Mouse (Mus musculus) right cerebral cortex, postnatal 14 days (tissue): ENCODE data around the gene Ltc4s.
A peak's percentile ranks its signal among the peaks of the same experiment; 100 is the strongest.

ENCODE experiments used
- DNase-seq: peaks from one replicate; pipeline ENCODE4 v3.0.0; 2022

The Ltc4s gene

DNA sequence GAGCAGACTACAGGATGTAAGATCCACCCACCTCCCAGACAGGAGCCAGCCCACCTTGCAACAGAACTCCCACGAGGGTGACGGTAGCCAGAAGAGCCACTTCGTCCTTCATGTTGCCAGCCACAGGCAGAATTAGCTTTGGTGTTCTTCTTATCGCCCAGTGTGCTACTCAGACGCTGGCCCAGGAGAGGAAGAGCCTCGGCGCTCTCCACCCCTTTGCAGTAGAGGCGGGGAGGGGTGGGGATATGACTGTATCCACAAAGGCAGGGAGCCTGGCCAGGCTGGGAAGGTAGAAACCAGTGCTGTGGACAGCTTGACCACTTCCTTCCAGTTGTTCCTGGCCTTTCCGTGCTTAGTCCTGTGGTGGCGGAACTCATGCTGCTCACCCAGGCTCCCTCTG, at the start of gene Ltc4s:
Gene Ltc4s (minus strand): TSS at position 293 of the 400 bp plus-strand sequence.
- no peak for DNase-seq

DNA sequence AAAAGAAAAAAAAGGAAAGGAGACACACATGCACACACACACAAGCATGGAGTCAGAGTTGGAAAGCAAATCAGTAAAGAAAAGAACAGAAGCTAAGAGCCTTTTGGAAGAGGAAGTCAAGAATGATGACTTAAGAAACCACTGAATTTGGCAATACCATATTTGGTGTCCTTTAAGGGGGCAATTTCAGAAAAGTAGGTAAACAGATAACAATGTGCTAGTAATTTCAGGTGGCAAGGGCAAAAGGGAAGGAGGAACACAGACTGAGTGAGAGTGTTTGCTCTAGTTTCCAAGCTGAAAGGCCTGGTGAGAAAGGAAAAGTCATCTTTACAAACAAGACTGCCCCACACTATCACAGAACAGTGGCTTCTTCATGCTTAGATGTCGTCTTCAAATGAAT, 48.0 kb upstream of the Ltc4s start:
- DNase-seq = no peak

- DNase-seq = no peak
Measured at GRCm38 (mm10) chr11:50285696-50286095, 47.3 kb upstream of the Ltc4s start.

DNA sequence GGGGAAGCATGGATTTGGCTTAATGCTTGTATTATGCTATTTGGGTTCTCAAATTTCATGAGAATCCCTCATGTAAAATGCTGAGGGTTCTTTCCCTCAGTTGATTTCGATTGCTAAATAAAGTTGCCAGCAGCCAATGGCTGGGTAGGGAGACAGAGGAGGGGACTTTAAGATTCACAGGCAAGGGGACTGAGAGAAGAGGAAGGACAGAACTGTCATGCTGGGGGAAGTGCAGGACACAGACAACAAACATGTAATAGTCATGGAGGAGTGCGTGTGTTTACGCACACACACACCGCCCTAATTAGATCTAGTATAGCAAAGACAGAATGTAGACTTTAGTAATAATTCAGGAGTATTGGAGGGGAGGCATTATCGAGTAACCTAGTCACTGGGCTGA, 46.8 kb upstream of the Ltc4s start:
- DNase-seq = no peak

GRCm38 (mm10) chr11:50280053-50280452, 41.6 kb upstream of the Ltc4s start:
- no peak for DNase-seq

- DNase-seq = no peak
Measured at GRCm38 (mm10) chr11:50279005-50279404, 40.6 kb upstream of the Ltc4s start.

DNA sequence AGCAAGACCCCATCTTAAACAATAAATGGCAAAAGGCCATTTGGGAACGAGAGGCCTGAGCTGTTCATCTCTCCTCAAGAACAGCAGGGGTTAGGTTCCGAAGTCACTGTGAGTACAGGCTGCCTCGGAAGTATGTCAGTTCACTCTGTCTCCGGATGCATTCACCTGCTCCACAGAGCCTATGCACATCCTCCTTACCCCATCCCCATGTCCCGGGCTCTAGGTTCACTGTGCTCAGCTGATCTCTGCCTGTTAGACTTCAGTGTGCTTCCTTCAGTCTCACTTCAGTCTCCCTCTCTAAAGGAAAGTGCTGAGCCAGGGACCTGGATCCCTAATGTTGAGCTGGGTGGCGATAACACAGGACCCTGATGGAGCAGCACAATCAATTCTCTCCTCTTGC, 39.3 kb upstream of the Ltc4s start:
- DNase-seq = no peak

DNA sequence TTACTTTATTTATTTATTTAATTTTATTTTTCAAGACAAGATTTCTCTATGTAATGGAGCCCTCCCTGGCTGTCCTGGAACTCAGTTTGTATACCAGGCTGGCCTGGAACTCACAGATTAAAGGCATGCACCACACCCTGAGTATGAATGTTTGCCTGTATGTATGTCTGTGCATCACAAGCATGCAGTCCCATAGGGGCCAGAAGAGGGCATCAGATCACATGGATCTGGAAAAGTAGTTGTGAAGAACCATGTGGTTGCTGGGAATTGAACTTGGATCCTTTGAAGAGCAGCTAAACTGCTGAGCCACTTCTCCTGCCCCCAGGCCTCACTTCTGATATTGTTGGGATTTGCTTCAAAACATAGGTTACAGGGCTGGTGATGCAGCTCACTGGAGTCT, 38.6 kb upstream of the Ltc4s start:
- DNase-seq = no peak

DNA sequence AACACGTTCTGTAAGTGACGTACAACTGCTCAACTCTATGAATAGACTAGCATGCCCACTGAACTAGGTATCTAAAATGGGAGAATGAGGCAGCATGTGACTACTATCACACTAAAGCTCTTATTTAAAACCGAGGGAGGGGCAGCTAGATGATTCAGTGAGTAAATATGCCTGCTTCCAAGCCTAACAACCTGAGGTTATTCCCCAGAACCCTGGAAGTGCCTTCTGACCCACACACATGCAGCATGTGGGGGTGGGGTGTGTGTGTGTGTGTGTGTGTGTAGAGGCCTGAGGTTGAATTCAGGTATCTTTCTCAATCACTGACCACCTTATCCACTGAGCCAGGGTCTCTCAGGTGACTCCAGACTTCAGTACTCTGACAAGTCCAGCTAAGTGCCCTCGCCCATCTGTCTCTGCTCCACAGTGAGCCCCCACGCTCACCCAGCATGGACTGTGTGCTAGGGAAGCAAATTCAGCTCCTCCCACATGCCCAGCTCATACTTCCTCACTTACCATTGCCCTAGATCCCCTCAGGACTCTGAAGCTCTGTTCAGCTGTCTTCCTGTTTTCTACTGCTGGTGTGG, 37.2 kb upstream of the Ltc4s start:
- DNase-seq = peak; percentile 36

- no peak for DNase-seq
Measured at GRCm38 (mm10) chr11:50275077-50275476, 36.7 kb upstream of the Ltc4s start.

DNA sequence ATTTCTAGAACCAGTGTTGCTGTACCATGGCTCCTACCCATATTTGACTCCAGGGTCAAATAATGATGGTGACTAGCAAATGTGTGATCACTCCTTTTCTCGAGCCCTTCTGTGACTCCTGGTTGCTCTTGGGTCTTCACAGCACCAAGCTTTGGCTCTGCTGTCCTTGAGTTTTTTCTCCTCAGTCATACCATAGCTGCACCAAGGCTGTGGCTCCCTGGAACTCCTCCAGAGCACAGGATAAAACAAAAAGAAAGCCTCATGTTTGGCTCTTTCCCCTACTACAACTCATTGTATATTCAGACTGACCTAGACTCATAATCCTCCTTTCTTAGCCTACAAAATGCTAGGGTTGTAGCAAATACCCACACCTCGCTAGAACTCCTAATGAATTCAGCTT, 34.4 kb upstream of the Ltc4s start:
- no peak for DNase-seq

GRCm38 (mm10) chr11:50269885-50270284, 31.5 kb upstream of the Ltc4s start:
- DNase-seq = no peak

DNA sequence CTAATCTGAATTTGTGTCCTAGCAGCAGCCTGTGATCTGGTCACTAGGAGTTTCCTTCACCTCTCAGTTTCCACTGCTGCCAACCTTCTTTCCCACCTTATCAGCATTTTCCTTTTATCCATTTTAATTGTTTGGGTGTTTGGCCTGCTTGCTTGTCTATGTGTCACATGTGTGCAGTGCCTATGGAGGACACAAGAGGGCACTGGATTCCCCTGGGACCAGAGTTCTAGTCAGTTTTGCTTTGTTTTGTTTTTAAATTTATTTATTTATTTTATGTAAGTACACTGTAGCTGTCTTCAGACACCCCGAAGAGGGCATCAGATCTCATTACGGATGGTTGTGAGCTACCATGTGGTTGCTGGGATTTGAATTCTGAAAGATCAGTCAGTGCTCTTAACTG, 30.7 kb upstream of the Ltc4s start:
- DNase-seq = no peak

- no peak for DNase-seq
Measured at GRCm38 (mm10) chr11:50266997-50267396, 28.6 kb upstream of the Ltc4s start.

DNA sequence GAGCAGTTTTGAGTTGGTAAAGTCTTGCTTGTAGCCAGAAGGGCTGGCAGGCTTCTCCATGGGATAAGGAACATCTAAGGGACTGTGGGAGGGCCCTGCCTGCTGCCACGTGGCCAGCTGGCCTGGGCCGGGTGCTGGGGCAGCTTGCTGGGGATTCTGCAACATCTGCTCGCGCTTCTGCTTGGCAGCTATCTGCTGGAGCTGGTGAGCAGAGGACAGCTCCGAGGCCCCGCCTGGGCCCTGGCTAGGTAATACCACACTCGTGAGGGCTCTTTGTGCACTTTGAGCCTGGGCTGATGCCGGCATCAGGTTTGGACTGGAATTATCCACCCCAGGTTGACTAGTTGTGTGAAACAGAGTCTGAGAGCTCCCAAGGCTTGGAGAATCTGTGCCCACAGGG, 27.5 kb upstream of the Ltc4s start:
- DNase-seq = no peak

DNA sequence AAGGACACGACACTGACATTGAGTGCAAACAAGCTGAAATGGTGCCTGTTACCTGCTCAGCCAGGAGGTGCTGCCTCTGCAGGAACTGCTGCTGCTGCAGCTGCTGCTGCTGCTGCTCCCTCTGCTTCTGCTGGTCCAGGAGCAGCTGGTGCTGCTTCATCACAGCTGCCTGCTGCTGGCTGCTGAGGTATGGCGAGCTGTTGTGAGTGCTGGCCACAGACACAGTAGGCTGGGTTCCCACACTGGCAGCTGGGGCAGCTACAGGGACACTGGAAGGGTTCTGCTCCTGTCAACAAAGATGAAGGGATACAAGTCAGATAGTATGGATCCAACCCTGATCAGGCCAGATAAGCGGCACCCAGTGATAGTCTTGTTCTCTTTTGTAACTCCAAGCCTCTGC, 24.8 kb upstream of the Ltc4s start:
- no peak for DNase-seq

DNA sequence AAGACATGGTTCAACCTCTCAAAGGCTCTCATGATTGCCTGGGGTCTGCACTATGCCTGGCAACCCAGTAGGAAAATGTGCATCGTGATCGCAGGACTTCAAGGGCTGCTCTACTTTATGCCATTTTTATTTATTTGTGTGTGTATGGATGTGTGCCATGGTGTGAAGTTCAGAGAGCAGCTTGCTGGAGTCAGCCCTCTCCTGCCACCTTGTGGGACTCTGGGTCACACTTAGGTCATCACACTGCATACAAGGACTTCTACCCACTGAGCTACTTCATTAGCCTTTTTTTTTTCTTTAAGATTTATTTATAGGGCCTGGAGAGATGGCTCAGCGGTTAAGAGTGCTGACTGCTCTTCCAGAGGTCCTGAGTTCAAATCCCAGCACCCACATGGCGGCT, 23.6 kb upstream of the Ltc4s start:
- DNase-seq = no peak

- no peak for DNase-seq
Measured at GRCm38 (mm10) chr11:50258310-50258709, 19.9 kb upstream of the Ltc4s start.

DNA sequence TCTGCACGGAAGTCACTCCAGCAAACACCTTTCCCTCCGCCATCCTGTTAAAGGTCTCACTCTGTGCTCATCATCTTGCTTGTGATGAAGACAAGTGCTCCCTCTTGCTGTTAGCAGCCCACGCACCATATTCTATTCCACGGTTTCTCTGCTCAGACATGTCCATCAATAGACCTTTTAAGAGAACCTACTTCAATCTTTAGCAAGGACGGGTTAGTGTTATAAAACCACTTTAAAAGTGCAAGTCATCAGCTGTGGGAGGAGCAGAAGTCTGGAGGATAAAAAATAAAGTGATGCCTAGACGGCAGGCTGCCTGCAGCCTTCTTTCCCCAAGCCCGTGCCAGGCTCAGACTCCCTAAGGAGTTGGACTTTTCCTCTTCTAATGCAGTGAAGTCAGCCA, 18.2 kb upstream of the Ltc4s start:
- no peak for DNase-seq

GRCm38 (mm10) chr11:50254010-50254580, 15.7 kb upstream of the Ltc4s start:
- peak; percentile 80 for DNase-seq

- no peak for DNase-seq
Measured at GRCm38 (mm10) chr11:50253393-50253792, 15.0 kb upstream of the Ltc4s start.

DNA sequence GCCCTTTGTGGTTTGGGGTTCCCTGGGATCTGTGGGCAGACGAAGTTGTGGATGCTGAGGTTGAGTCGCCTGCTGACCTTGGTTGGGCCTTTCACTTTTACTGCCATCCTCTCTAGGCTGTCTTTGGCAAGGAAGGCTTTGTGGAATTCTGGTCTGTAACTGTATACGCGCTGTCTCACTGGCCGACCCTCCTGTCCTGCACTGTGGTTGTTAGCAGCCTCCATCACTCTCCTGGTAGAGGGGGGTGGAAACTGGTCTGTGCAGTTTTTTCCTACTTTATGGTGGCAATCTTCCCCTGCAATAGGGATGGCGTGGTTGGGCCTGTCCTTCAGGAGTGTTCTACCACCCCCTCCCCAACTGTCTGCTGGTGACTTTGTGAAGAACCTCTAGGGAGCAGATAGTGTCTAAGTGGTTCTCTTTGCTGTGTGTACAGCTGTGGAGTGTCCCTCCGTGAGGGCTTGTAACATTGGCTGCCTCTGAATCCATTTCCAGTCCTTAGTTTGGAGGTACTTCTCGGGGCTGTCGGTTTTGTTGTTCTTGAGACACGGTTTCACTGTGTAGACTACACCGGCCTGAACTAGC, 14.4 kb upstream of the Ltc4s start:
- no peak for DNase-seq

GRCm38 (mm10) chr11:50252166-50252565, 13.8 kb upstream of the Ltc4s start:
- DNase-seq = no peak

GRCm38 (mm10) chr11:50248473-50249171, 10.2 kb upstream of the Ltc4s start:
- DNase-seq = no peak
